Mouse (Mus musculus): ENCODE results near the gene Agr3. TPM values are rescaled to one million over a fixed set of nuclear protein-coding genes. Genes with fewer than 3 reads are reported as not detected.

Agr3 gene
- polyA plus RNA-seq, 1 experiment: not detected

GRCm38 (mm10) chr12:35979625-35980024 lies 54.2 kb downstream of the Agr3 start:
- Histone ChIP-seq H3K4me1 (peaks cover 17% of the 10 kb centered on the region), H3K27me3 (replicated peaks) (no peaks in the 10 kb centered on the region), H3K9me3 (no peaks in the 10 kb centered on the region), H3K36me3 (replicated peaks; ENCODE audit: low read length) (no peaks in the 10 kb centered on the region), H3K4me3 (replicated peaks) (no peak overlapping the region)
- TF ChIP-seq FLI1 (IDR thresholded peaks at IDR 0.05; ENCODE audit: low read length) (no peak), GATA1 (IDR thresholded peaks at IDR 0.05; ENCODE audit: borderline replicate concordance, low read length) (no peak)

GRCm38 (mm10) chr12:35981732-35982360 lies 56.4 kb downstream of the Agr3 start:
- Histone ChIP-seq H3K27me3 (replicated peaks) (no peaks in the 10 kb centered on the region), H3K36me3 (replicated peaks; ENCODE audit: low read length) (no peaks in the 10 kb centered on the region), H3K9me3 (no peaks in the 10 kb centered on the region), H3K4me1 (peaks cover 14% of the 10 kb centered on the region), H3K4me3 (replicated peaks) (peak overlapping the region; percentile 24)
- TF ChIP-seq FLI1 (IDR thresholded peaks at IDR 0.05; ENCODE audit: low read length) (no peak), GATA1 (IDR thresholded peaks at IDR 0.05; ENCODE audit: borderline replicate concordance, low read length) (no peak)

- peaks cover 11% of the 10 kb centered on the region for H3K4me1 ChIP-seq
- no peak overlapping the region for H3K4me3 ChIP-seq (replicated peaks)
- TF ChIP-seq FLI1 (IDR thresholded peaks at IDR 0.05; ENCODE audit: low read length) (no peak), GATA1 (IDR thresholded peaks at IDR 0.05; ENCODE audit: borderline replicate concordance, low read length) (no peak)
- no peaks in the 10 kb centered on the region for H3K27me3 ChIP-seq (replicated peaks)
- no peaks in the 10 kb centered on the region for H3K36me3 ChIP-seq (replicated peaks; ENCODE audit: low read length)
- no peaks in the 10 kb centered on the region for H3K9me3 ChIP-seq
These were observed 58.1 kb downstream of the Agr3 start for GRCm38 (mm10) chr12:35983472-35983871.

GRCm38 (mm10) chr12:35984743-35985142 lies 59.3 kb downstream of the Agr3 start:
- no peaks in the 10 kb centered on the region for H3K9me3 ChIP-seq
- H3K36me3 ChIP-seq (replicated peaks; ENCODE audit: low read length): no peaks in the 10 kb centered on the region
- H3K4me3 ChIP-seq (replicated peaks): no peak overlapping the region
- TF ChIP-seq GATA1 (IDR thresholded peaks at IDR 0.05; ENCODE audit: borderline replicate concordance, low read length): no peak
- TF ChIP-seq FLI1 (IDR thresholded peaks at IDR 0.05; ENCODE audit: low read length): no peak
- H3K4me1 ChIP-seq: peaks cover 11% of the 10 kb centered on the region
- H3K27me3 ChIP-seq (replicated peaks): no peaks in the 10 kb centered on the region

- Histone ChIP-seq H3K4me3 (replicated peaks) (no peak within 1 kb of the TSS), H3K9me3 (no peaks in the 10 kb centered on the region), H3K27me3 (replicated peaks) (peaks cover 10% of the 10 kb centered on the region), H3K4me1 (no peaks in the 10 kb centered on the region), H3K36me3 (replicated peaks; ENCODE audit: low read length) (no peaks in the 10 kb centered on the region)
- TF ChIP-seq FLI1 (IDR thresholded peaks at IDR 0.05; ENCODE audit: low read length) (no peak), GATA1 (IDR thresholded peaks at IDR 0.05; ENCODE audit: borderline replicate concordance, low read length) (no peak)
These were observed 67.3 kb downstream of the Agr3 start, which contains the start of gene Agr2 for GRCm38 (mm10) chr12:35992711-35993110. Agr2 (plus strand) TSS chr12:35992907.

GRCm38 (mm10) chr12:35993583-35993982 lies 68.2 kb downstream of the Agr3 start:
- Histone ChIP-seq H3K36me3 (replicated peaks; ENCODE audit: low read length) (no peaks in the 10 kb centered on the region), H3K27me3 (replicated peaks) (peaks cover 14% of the 10 kb centered on the region), H3K4me1 (no peaks in the 10 kb centered on the region), H3K9me3 (no peaks in the 10 kb centered on the region), H3K4me3 (replicated peaks) (no peak overlapping the region)
- no peak for TF ChIP-seq GATA1 (IDR thresholded peaks at IDR 0.05; ENCODE audit: borderline replicate concordance, low read length)

- H3K4me3 ChIP-seq (replicated peaks): no peak overlapping the region
- peaks cover 16% of the 10 kb centered on the region for H3K27me3 ChIP-seq (replicated peaks)
- H3K9me3 ChIP-seq: no peaks in the 10 kb centered on the region
- H3K36me3 ChIP-seq (replicated peaks; ENCODE audit: low read length): no peaks in the 10 kb centered on the region
- no peak for TF ChIP-seq FLI1 (IDR thresholded peaks at IDR 0.05; ENCODE audit: low read length)
- no peak for TF ChIP-seq GATA1 (IDR thresholded peaks at IDR 0.05; ENCODE audit: borderline replicate concordance, low read length)
- H3K4me1 ChIP-seq: no peaks in the 10 kb centered on the region
These were observed 68.7 kb downstream of the Agr3 start for GRCm38 (mm10) chr12:35994098-35994497.

- H3K9me3 ChIP-seq: no peaks in the 10 kb centered on the region
- TF ChIP-seq GATA1 (IDR thresholded peaks at IDR 0.05; ENCODE audit: borderline replicate concordance, low read length) (no peak), FLI1 (IDR thresholded peaks at IDR 0.05; ENCODE audit: low read length) (no peak)
- H3K36me3 ChIP-seq (replicated peaks; ENCODE audit: low read length): no peaks in the 10 kb centered on the region
- H3K4me1 ChIP-seq: no peaks in the 10 kb centered on the region
- no peak overlapping the region for H3K4me3 ChIP-seq (replicated peaks)
- H3K27me3 ChIP-seq (replicated peaks): peaks cover 16% of the 10 kb centered on the region
These were observed 70.4 kb downstream of the Agr3 start for GRCm38 (mm10) chr12:35995799-35996198.

Other genes starting within 250 kb of the Agr3 start
- gene Agr2, start 67.3 kb downstream of the Agr3 start, polyA plus RNA-seq (2012; ENCODE audit: insufficient read depth, low replicate concordance): not detected in 2 replicates
- 56.8 and 390 TPM in 2 replicates for gene Tspan13, start 116.9 kb downstream of the Agr3 start, polyA plus RNA-seq (2012; ENCODE audit: insufficient read depth, low replicate concordance)
- 3.7 TPM in 1 of 2 replicates, not detected in the other for gene Ankmy2, start 231.5 kb downstream of the Agr3 start, polyA plus RNA-seq (2012; ENCODE audit: insufficient read depth, low replicate concordance)
- 1.5 and 10.3 TPM in 2 replicates for gene Bzw2, start 232.5 kb downstream of the Agr3 start, polyA plus RNA-seq (2012; ENCODE audit: insufficient read depth, low replicate concordance)

All from megakaryocyte, embryonic 14.5 days (primary cell).